Mouse (Mus musculus): Measurements from ENCODE around the gene Prdm2. TPM values are rescaled to one million over a fixed set of nuclear protein-coding genes. Genes with fewer than 3 reads are reported as not detected.

Prdm2 gene
- total RNA-seq, 2 experiments from 2014 or later, result 45.5 to 49.1 TPM

- no peak for TF ChIP-seq CTCF (conservative IDR thresholded peaks at IDR 0.05)
- H3K27ac ChIP-seq, result no peak overlapping the region
- no peak for DNase-seq (ENCODE audit: low spot score in 2 of 2)
- no peak overlapping the region for H3K4me3 ChIP-seq
Observed at GRCm38 (mm10) chr4:143231110-143231509, 18.3 kb upstream of the Prdm2 start.

GRCm38 (mm10) chr4:143227976-143228375 lies 15.2 kb upstream of the Prdm2 start:
- TF ChIP-seq CTCF (conservative IDR thresholded peaks at IDR 0.05), result no peak

GRCm38 (mm10) chr4:143225886-143226285 lies 13.1 kb upstream of the Prdm2 start:
- no peak overlapping the region for H3K27ac ChIP-seq
- no peak overlapping the region for H3K4me3 ChIP-seq
- DNase-seq (ENCODE audit: low spot score in 2 of 2), result no peak
- no peak for TF ChIP-seq CTCF (conservative IDR thresholded peaks at IDR 0.05)

More at GRCm38 (mm10) chr4:143227976-143228375, 15.2 kb upstream of the Prdm2 start:
- no peak for DNase-seq (ENCODE audit: low spot score in 2 of 2)
- H3K4me3 ChIP-seq, result no peak overlapping the region
- H3K27ac ChIP-seq, result no peak overlapping the region

- no peak for TF ChIP-seq CTCF (conservative IDR thresholded peaks at IDR 0.05)
- Histone ChIP-seq H3K27ac (no peak overlapping the region), H3K4me3 (no peak overlapping the region)
- DNase-seq (ENCODE audit: low spot score in 2 of 2), result no peak
Observed at GRCm38 (mm10) chr4:143219316-143219751, 6.5 kb upstream of the Prdm2 start.

GRCm38 (mm10) chr4:143218858-143219257 lies 6.1 kb upstream of the Prdm2 start:
- no peak for TF ChIP-seq CTCF (conservative IDR thresholded peaks at IDR 0.05)
- DNase-seq (ENCODE audit: low spot score in 2 of 2), result no peak
- Histone ChIP-seq H3K4me3 (no peak overlapping the region), H3K27ac (no peak overlapping the region)

GRCm38 (mm10) chr4:143217189-143217588 lies 4.4 kb upstream of the Prdm2 start:
- TF ChIP-seq CTCF (conservative IDR thresholded peaks at IDR 0.05), result no peak
- Histone ChIP-seq H3K27ac (no peak overlapping the region), H3K4me3 (no peak overlapping the region)
- DNase-seq (ENCODE audit: low spot score in 2 of 2), result no peak

- no peak for TF ChIP-seq CTCF (conservative IDR thresholded peaks at IDR 0.05)
- no peak overlapping the region for H3K27ac ChIP-seq
- H3K4me3 ChIP-seq, result no peak overlapping the region
- DNase-seq (ENCODE audit: low spot score in 2 of 2), result no peak
Observed at GRCm38 (mm10) chr4:143214221-143214797, 1.5 kb upstream of the Prdm2 start.

- TF ChIP-seq CTCF (conservative IDR thresholded peaks at IDR 0.05), result no peak
- H3K4me3 ChIP-seq, result no peak overlapping the region
- DNase-seq (ENCODE audit: low spot score in 2 of 2), result no peak
- no peak overlapping the region for H3K27ac ChIP-seq
Observed at GRCm38 (mm10) chr4:143213571-143213970, 776 bp upstream of the Prdm2 start.

- DNase-seq (ENCODE audit: low spot score in 2 of 2), result no peak
- no peak for TF ChIP-seq CTCF (conservative IDR thresholded peaks at IDR 0.05)
- H3K4me3 ChIP-seq, result peak overlapping the region; percentile 84
- H3K27ac ChIP-seq, result peak overlapping the region; percentile 94
Observed at GRCm38 (mm10) chr4:143213175-143213479, 332 bp upstream of the Prdm2 start.

- peak overlapping the region; percentile 94 for H3K27ac ChIP-seq
- DNase-seq (ENCODE audit: low spot score in 2 of 2), result peak in 1 of 2 experiments; percentile 1
- TF ChIP-seq CTCF (conservative IDR thresholded peaks at IDR 0.05), result no peak
- peak overlapping the region; percentile 84 for H3K4me3 ChIP-seq
Observed at GRCm38 (mm10) chr4:143211584-143212340, 1.0 kb downstream of the Prdm2 start.

- Histone ChIP-seq H3K27ac (no peak overlapping the region), H3K4me3 (no peak overlapping the region)
- TF ChIP-seq CTCF (conservative IDR thresholded peaks at IDR 0.05), result no peak
- no peak for DNase-seq (ENCODE audit: low spot score in 2 of 2)
Observed at GRCm38 (mm10) chr4:143209997-143210396, 2.8 kb downstream of the Prdm2 start.

- no peak for TF ChIP-seq CTCF (conservative IDR thresholded peaks at IDR 0.05)
- no peak overlapping the region for H3K4me3 ChIP-seq
- no peak for DNase-seq (ENCODE audit: low spot score in 2 of 2)
- no peak overlapping the region for H3K27ac ChIP-seq
Observed at GRCm38 (mm10) chr4:143202653-143203052, 10.1 kb downstream of the Prdm2 start.

- no peak for TF ChIP-seq CTCF (conservative IDR thresholded peaks at IDR 0.05)
- no peak for DNase-seq (ENCODE audit: low spot score in 2 of 2)
- no peak overlapping the region for H3K27ac ChIP-seq
- no peak overlapping the region for H3K4me3 ChIP-seq
Observed at GRCm38 (mm10) chr4:143198371-143198770, 14.4 kb downstream of the Prdm2 start.

- DNase-seq (ENCODE audit: low spot score in 2 of 2), result no peak
- TF ChIP-seq CTCF (conservative IDR thresholded peaks at IDR 0.05), result no peak
- Histone ChIP-seq H3K4me3 (no peak overlapping the region), H3K27ac (no peak overlapping the region)
Observed at GRCm38 (mm10) chr4:143197845-143198356, 14.9 kb downstream of the Prdm2 start.
